Mouse (Mus musculus) mesoderm, embryonic 11.5 days (tissue): ENCODE data around the gene Frmd4b.

Source experiments
- DNase-seq: peaks from one replicate; pipeline ENCODE4 v3.0.0-alpha.2; 2012; ENCODE audit warnings: low read depth, low spot score

Frmd4b gene

DNA sequence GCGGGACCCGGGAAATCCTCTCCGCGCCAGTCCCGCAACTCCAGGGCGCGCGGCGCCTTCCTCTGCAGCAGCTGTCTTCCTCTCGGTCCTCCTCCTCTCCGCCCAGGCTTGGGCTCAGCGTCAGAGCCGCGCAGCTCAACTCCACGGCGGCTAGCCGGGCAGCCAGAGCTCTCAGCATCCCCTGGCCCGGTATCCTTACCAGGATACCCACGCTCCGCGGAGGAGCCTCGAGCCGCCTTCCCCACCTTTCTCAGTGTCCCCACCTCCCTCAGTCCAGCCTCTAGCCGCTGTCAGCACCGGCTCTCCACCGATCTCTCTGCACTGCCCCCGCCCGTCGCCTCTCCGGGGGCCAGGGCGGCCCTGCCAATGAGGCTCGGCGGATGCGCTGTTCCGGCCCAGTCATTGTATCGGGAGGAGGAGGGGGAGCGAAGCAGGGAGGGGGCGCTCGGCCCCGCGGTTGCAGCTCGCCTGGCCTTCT lies at the start of gene Frmd4b:
Gene Frmd4b, minus strand, starts transcription at position 276 of the 478 bp plus-strand sequence.
- DNase-seq = peak; percentile 86

DNA sequence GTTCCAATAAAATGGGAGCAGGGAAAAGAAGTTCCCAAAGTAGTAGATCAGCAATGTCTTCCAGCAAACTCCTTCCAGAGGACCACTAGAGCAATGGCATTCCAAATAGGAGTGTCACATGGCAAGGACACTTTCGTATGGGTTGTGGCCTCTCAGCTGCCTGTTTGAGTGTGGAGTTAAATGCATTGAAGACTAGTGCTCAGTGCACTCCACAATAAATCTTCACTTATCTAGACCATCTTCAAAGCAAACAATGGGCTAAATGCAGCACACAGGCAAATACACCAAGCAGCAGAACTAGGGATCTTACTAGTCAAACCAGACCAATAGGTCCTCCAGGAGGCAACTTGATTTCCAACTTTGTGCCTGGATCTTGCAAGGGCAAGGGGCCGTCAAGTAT lies 49.1 kb upstream of the Frmd4b start:
- no peak for DNase-seq

DNA sequence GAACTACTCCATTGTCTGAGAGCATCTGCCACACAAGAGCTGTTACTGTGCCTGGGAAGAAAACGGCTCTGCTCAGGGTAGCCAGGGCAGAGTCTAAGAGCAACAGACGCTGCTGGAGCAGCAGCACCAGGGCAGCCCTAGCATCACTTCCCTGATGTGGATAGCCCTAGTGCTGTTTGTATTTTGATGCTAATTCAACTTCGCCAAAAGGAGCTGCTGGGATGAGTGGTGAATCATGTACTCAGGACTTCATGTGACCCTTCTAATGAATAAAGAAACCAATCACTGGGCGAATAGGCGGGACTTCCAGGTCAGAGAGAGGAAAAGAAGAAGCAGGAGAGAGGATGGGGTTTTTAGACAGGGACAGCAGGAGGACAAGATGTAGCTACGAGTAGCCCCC lies 41.6 kb upstream of the Frmd4b start:
- DNase-seq = no peak

DNA sequence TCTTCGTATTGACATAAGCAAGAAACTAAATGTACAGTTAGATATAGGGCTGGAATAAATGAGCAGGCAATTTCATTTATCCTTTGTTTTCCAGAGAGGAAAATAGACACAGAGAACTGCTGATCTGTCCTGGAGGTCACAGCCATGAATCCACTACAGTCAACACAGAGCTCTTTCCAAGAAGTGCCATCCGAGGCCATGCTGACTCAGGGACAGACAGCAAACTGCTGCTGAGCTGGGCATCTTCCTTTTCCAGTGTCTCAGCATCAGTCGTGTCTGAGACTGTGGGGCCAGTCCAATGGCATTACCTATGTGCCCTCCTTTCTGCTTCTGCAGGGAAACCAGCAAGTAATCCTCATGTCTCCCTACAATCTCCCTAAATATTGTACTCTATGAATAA lies 38.6 kb upstream of the Frmd4b start:
- DNase-seq = no peak

DNA sequence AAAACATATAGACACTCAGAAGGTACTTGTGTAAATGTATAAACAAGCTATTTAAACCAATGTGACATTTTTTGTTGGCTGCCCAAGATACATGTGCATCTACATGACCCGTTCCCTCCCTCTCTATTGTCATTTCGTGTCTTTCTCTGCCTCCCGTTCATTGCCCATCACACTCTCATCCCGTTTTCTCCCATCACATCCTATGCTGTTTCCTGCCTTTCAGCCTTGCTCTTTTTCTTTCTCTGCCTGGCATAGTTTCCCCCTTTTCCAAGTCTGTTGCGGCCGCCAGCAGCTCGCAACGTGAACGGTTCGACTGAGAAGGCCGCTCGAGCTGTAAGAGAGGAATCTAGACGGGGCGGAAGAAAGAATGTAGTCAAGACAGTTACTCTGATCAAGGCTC lies 30.2 kb upstream of the Frmd4b start:
- DNase-seq = no peak

DNA sequence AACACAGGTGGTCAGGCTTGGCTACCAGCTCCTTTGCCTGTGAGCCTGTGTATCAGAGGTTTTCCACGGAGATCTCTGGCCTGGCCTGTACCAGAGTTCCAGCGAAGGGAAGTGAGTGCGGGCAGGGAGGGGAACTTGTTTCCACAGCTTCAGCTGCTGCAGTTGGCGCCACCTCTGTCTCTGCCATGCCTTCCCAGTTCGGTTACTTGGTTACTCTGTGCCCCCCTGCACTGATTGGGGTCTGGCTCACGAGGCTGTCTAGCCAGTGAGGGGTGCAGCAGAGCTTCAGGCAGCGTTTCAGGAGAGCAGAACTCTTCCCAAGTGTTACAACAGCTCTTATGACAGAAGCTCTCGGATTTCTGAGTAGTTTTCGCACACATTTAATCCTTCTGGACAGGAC lies 6.0 kb upstream of the Frmd4b start:
- no peak for DNase-seq

DNA sequence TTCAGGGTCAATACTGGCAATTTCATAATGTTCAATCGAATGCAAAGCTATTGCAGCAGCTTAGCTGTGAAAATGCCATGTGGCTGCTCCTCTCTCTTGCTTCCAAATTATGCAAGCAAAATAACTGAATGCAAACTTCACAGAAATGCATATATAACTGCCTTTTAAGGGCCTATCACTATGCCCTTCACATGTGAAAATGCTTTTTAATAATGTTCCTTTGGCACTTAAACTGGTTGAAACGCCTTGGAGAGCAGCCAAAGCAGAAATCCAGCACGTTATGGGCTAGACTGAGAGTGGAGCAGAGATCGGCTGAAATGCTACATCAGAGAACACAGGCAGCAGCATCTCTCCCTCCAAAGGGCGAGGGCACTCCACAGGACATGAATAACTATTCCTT lies 4.9 kb upstream of the Frmd4b start:
- DNase-seq = no peak

DNA sequence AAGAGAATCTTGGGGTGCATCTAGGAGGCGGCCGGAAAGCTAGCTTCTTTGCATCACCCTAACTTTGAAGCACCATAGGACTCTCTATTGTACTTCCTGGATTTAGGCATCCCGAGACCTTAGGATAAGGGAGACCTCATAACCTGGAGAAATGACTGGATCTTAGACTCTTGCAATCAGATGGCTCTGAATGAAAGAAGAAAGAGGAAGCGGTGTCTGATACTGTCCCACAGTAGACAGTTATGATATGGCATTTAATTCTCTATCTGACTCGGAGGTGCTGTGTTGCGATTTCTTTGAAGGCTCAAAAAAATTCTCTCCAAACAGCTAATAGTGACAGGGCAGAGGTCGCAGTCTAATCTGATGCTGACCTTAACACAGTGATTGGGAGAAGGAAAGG lies 433 bp upstream of the Frmd4b start:
- DNase-seq = no peak

DNA sequence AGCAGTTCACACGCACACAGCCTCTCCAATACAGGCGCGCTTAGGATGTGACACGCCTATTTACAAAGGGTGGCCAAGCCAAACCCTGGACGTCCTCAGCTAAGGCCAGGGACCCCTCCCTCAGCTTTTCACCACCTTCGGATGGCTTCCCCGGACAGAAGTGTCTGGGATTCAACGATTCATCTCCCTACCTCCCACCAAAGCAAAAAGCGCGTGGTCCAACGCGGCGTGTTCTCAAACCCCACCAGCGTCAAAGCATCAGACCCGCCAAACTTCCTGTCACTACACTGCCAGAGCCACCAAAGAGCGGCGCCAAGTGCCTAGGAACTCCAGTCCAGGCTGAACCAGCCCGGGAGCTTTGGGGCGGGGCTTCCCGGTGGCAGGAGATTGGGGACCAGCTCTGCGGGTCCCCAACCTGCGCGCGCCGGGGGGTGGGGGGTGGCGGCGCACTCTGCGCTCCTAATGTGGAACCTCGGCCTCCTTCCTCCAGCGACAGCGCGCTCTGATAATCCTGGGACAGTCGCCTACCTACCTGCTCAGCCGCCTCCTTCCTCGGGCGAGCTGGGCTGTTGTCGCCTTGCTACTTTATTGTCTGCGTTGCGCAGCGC lies 579 bp downstream of the Frmd4b start:
- peak; percentile 76 for DNase-seq

DNA sequence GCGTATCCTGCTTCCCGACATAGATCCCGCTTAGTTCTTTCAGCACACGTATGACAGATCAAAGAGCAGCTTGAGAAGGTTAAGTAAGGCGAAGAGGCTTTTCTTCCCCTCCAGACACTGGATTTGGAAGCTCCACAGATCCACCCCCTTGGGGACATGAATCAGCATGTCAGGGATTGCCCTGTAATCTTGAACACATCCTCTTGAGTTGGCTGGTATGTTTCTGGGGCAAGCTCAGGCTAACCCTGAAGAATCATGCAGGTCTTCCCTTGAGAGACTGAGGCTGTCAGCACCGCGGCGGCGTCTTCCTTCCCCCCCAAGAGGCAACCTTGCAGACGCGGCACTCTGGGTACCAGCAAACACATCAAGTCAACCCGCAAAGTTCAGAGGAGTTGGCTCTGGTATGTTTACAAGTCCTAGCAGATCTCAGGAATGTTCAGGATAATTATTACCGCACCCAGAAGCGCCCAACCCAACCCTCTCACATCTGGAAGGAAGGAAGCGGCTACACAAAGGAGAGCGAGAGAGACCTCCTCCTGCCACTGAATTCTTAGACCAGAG lies 1.4 kb downstream of the Frmd4b start:
- DNase-seq = peak; percentile 50

DNA sequence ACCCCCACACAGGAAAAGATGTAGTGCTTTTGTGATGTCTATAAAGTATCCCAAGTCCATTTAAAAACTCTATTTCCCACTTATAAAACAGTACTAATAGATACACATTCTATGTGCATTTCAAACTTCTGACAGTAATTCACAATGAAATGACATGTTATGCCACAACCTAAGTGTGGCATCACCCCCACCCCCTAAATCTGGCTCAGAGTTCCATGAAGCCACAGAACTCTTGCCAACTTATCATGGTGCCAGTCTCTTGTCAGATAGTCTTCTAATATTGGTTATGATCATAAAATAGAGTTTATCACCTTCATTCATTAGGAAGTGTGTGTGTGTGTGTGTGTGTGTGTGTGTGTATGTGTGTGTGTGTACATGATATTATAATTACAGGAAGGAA lies 3.2 kb downstream of the Frmd4b start:
- no peak for DNase-seq

DNA sequence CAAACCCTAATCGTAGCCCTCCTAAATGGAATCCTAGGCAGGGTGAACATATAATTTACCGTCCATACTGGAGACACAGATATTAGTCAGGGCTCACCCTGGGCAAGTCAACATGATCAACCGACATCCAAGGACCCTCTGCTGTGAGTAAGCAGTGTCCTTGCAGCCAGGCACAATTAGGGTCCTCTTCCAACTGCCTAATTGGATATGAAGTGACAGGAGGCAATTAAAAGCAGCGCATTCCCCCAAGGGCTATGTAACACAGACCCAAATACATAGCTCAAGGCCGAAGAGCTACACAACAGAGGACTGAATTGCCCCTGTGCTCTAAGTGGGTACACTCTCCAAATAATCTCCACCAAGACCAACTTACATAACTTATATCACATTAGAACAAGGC lies 4.5 kb downstream of the Frmd4b start:
- DNase-seq = no peak

DNA sequence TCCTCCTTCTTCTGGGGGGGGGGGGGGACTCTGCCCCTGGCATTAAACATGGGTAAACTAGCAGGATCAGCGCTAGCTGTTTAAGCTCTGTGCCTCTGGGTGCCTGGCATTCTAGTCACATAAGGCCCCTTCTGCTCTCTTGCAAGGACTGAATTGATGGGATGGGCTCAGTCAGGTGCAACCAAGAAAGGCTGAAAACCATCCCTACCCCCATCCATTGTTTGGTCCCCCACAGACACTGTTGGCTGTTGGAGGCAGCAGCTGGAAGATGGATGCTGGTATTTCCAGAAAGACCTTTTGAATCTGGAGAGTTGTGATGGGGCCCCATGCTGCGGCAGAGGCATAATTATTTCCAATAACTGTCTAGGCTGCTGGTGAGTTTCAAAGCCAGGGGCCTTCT lies 7.3 kb downstream of the Frmd4b start:
- DNase-seq = peak; percentile 45

DNA sequence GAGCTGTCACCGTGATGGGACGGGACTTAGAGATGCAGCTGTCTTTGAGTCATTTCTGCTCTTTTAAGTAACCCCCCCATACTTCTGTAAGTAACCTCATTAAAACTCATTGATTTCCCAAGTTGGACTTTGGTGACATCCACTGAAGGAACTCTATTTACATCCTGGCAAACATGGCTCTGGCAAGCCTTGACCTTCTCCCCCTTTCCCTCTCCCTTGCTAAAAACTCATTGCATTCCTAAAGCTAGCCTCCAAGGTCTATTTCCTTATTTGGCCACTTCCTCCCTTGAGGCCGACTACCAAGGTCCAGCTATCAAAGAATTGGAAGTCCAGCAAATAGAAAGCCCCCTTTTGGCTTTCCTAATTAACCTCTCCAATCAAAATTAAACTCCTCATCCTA lies 9.7 kb downstream of the Frmd4b start:
- DNase-seq = no peak

DNA sequence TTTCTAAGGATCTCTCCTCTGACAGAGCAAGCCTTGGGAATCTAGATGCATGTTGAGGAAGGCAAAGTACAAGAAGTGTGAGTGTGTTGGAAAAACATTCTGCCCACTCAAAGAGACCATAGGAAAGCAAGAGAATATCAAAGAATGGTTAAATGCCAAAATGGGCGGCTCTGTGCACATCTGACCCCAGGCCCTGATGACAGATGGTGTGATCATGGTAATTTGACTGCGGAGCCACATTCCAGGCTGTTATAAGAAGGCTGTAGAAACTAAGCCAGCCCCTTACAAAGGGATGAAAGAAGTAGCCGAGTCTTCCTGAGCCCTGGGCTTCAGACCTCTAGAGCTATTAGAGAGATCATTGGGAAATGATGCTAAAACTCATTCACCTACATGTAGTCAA lies 22.1 kb downstream of the Frmd4b start:
- DNase-seq = peak; percentile 41

DNA sequence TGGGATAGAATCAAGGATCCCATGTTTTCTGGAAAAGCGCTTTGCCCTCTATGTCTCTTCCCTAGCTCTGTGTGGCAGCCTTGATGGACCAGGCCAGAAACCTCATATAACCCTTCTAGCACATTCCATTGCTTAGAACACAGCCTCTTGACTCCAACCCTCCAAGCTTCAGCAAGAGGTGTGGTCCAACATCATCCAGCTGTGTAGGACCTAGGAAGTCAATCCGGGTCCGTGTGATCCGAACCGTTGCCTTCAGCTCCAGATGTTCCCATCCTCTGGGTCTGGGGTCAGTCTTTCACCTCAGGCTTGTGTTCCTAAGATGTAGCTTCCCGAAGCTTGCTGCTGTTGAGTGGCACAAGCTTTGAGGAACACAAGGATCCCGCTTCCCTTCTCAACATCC lies 22.8 kb downstream of the Frmd4b start:
- DNase-seq = no peak

DNA sequence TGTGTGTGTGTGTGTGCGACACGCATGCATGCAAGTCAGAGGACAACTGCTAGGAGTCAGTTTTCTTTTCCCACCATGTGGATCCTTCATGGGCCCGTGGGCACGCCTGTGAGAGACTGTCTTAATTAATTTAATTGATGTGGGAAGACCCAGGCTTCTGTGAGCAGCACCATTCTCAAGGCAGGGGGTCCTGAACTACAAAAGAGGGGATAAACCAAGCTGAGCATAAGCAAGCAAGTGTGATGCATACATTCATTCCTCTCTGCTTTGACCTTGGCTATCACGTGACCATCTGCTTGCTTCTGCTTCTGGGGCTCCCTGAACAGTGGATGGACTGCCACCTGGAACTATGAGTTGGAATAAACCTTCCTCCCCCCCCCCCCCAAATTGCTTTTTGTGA lies 27.1 kb downstream of the Frmd4b start:
- DNase-seq = no peak

DNA sequence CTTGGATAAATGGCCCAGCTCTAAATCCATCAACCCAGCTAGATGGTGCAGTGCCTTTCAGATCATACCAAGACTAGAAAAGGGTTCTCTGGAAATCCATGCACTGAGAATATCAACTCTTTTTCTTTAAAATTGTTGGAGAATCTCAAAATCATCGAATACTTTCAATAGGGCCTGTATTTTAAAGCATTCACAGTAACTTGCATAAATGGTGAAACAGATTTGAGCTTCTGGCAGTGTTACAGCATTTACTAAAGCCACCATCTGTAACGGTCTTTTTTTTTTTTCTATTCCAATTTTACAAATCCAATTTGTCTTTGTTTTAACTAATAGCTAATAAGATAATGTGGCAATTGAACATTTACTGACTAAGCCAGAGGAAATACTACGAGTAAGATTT lies 27.8 kb downstream of the Frmd4b start:
- DNase-seq = no peak

DNA sequence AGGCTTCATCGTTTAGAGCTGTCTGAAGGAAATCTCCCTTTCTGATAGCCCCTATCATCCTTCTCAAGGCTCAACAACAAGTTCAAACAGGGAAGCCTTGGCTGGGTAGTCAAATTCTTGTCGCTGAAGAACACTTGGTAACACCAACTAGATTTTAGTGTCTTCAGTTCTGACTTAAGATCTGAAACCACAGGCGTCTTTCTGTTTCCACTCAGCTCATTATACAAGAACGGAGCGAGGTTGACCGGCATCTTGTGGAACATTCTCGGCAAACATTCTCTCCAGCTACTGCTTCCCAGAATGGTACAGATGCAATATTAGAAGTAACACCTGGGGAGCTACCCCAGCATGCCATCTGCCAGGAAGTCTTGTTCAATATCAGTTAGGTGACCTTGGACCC lies 28.3 kb downstream of the Frmd4b start:
- no peak for DNase-seq

DNA sequence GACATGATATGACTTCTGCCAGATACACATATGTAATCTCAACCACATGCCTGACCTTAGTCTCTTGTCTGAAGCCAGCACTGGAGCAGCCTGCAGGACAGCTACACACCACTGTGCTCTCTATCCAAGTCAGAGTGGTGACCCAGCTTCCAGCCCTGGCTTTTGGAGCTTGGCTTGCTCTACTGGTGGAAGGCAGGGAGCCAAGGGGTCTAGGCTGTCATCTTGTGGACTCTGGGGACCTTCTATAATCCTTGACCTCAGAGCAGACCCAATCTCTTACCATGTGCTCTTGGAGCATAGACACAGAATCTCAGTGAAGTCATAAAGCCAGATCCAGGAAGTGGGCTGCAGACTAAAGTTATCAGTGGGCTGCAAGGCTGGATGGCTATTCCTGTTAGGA lies 30.7 kb downstream of the Frmd4b start:
- DNase-seq = no peak

DNA sequence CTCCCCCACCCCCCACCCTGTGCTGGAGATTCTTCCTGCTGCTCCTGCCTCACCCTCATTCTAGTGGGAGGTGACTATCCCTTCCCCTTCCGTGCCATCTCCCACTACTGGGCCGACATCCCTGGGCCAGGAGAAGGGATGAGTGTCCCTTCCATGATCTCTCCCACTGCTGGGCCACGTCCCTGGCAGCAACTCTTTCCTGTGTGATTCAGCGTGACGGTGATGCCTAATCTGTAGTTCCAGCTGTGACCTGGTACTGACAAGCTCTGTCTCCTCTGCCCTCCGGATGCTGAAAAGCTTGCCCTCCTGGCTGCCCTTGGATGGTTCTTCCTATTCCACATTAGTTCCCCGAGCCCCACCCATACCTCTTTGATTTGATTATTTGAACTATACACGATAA lies 31.3 kb downstream of the Frmd4b start:
- DNase-seq = no peak

DNA sequence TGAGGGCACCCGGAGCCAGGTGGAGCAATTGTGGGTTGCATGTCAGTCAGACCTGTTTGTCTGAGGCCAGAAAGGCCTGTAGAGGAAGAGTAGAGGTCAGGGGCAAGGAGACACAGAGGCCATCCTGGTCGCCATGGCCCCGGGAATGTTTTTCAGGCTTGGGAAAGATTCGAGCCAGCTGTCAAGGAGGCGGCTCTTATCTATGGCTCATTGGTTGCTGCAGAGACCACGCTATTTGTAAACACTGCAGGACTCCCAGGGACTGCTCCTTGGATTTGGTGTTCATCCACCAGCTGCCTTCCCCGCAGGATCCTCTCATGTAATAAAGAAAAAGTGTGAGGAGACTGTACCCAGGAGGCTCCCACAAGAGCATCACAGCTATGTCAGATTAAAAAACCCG lies 34.6 kb downstream of the Frmd4b start:
- peak; percentile 52 for DNase-seq

DNA sequence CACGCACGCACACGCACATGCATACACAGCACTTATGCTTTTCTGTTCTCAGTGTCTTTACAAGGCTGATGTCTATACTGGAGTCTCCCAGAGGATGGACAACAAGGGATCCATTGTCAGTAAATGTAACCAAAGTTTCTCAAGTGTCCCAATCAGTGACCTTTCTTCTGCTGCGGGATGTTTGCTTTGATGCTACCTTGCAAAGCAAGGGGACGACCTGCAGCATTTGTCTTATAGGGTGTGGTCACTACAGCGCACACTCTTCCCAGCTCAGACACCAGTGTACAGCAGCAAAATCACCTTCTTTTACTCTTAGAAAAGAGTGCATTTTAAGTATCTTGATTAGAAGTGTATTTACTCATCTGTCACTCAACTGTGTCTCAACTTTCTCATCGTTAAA lies 35.4 kb downstream of the Frmd4b start:
- no peak for DNase-seq

DNA sequence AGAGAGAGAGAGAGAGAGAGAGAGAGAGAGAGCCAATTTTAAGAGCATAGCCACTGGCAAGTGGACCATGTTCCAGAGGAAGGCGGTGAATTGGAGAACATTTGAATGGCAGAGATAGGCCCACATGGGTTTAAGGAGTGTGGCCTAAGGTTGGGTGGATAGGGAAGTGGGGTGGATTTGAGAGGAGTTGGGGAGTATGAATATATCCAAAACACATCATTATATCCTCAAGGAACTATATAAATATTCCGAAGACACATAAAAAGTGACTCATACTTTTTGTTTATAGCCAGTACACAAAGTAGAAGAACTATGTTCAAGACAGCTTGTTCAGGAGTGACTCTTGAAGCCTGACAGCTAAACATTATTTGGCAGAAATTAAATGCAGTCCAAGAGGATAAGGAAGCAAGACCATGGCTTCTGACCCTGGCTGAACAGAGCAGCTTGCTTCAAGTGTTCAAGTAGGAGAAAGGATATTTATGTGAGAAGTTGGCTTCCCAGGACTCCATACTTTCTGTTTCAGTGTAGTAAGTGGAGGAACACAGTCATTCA lies 36.8 kb downstream of the Frmd4b start:
- DNase-seq = no peak
